Mouse (Mus musculus) midbrain, embryonic 11.5 days (tissue): Measurements from ENCODE around the gene Slc44a1. TPM values are rescaled to one million over a fixed set of nuclear protein-coding genes. Genes with fewer than 3 reads are reported as not detected.

Source experiments
- ATAC-seq: fragments of 200-750 bp; cut with Nextera tagmentation; 2 replicates; pipeline ENCODE4 v1.8.0; 2017; ENCODE audit warnings: moderate TSS enrichment, moderate library complexity; ENCODE audit not compliant: low FRiP score
- DNase-seq: peaks from one replicate; pipeline ENCODE4 v3.0.0; 2015; ENCODE audit warnings: low spot score; ENCODE audit errors: missing footprints
- H3K27ac ChIP-seq: fragments of 300-500 bp; sonication (generic); 2 replicates; pipeline ENCODE4 v1.5.1; 2014; ENCODE audit warnings: low read depth, low read length
- H3K27me3 ChIP-seq: fragments of 300-500 bp; sonication (generic); 2 replicates; pipeline ENCODE4 v1.6.1; 2014; ENCODE audit warnings: mild to moderate bottlenecking, low read length, moderate library complexity, mixed read lengths; ENCODE audit not compliant: control insufficient read depth, insufficient read depth
- H3K36me3 ChIP-seq: fragments of 300-500 bp; sonication (generic); 2 replicates; pipeline ENCODE4 v1.6.1; 2014; ENCODE audit warnings: mild to moderate bottlenecking, low read length, moderate library complexity, mixed read lengths; ENCODE audit not compliant: control insufficient read depth, insufficient read depth
- H3K4me1 ChIP-seq: fragments of 300-500 bp; sonication (generic); 2 replicates; pipeline ENCODE4 v1.6.1; 2014; ENCODE audit warnings: low read length; ENCODE audit not compliant: control insufficient read depth, insufficient read depth
- H3K4me2 ChIP-seq: fragments of 300-500 bp; sonication (generic); 2 replicates; pipeline ENCODE4 v1.6.1; 2014; ENCODE audit warnings: mild to moderate bottlenecking, moderate library complexity
- H3K4me3 ChIP-seq: fragments of 300-500 bp; sonication (generic); 2 replicates; pipeline ENCODE4 v1.5.1; 2014; ENCODE audit warnings: low read depth, low read length
- H3K9ac ChIP-seq: fragments of 300-500 bp; sonication (generic); 2 replicates; pipeline ENCODE4 v1.6.1; 2014; ENCODE audit warnings: low read length
- H3K9me3 ChIP-seq: fragments of 300-500 bp; sonication (generic); 2 replicates; pipeline ENCODE4 v1.6.1; 2016; ENCODE audit warnings: low read length; ENCODE audit not compliant: control insufficient read depth
- WGBS: fragments of 180-500 bp; shearing (Covaris S2); extraction: QIAGEN DNeasy Blood & Tissue Kit; methylation state at CpG from one replicate; pipeline ENCODE4 v1.1.7; 2014; 5-methylcytosine and 5-hydroxymethylcytosine counted together
- polyA plus RNA-seq: library from polyadenylated mRNA; unstranded; fragments of >200 nt; fragmentation: Nextera tagmentation; extraction: Ambion mirVana; gene quantifications from 2 replicates; pipeline ENCODE4 v1.2.1, GENCODE M21; 2014

Gene Slc44a1
- polyA plus RNA-seq, 1 experiment from 2014 or later = 16.8 TPM

- H3K27ac ChIP-seq = no peak overlapping the region
- no peaks in the 10 kb centered on the region for H3K27me3 ChIP-seq
- no peak overlapping the region for H3K4me3 ChIP-seq
- no peak overlapping the region for H3K4me2 ChIP-seq
- 89% methylated on average over 7 of the region's 7 CpGs for WGBS
- no peaks in the 10 kb centered on the region for H3K9me3 ChIP-seq
- peaks cover 3% of the 10 kb centered on the region for H3K4me1 ChIP-seq
- H3K9ac ChIP-seq = no peak overlapping the region
- DNase-seq (no peak), ATAC-seq (no peak)
- peaks cover 4% of the 10 kb centered on the region; the same call in 1 of the 2 replicates for H3K36me3 ChIP-seq
These were observed 198.4 kb downstream of the Slc44a1 start for GRCm38 (mm10) chr4:53638549-53639123.

DNA sequence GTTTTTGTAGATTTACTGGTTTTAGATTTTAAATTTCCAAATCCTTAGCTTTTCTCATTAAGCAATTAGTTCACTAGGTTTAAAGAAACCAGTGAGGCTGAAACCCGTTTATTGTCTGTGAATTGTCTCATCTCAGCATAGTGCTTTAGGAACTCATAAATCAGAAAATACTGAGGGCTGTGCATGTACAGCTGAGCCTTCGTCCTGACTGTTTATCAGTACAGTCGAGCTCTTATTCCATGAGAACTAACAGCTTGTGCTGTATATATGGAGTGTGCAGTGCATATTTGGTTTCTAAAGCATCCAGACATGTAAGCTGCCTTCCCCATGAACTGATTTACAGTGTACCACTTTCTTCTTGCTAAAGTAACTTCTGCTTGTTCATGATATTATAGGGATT lies 217.8 kb downstream of the Slc44a1 start:
- no peaks in the 10 kb centered on the region for H3K27me3 ChIP-seq
- WGBS = 89% methylated on average over 3 of the region's 3 CpGs
- peaks cover 14% of the 10 kb centered on the region for H3K36me3 ChIP-seq
- H3K4me1 ChIP-seq = no peaks in the 10 kb centered on the region
- no peak overlapping the region for H3K9ac ChIP-seq
- DNase-seq (no peak), ATAC-seq (no peak)
- H3K4me2 ChIP-seq = no peak overlapping the region
- no peaks in the 10 kb centered on the region; the same call in 1 of the 2 replicates for H3K9me3 ChIP-seq
- no peak overlapping the region for H3K4me3 ChIP-seq
- no peak overlapping the region for H3K27ac ChIP-seq

- Histone ChIP-seq H3K9me3 (no peaks in the 10 kb centered on the region), H3K9ac (no peak overlapping the region), H3K36me3 (peaks cover 7% of the 10 kb centered on the region; the same call in 1 of the 2 replicates), H3K4me2 (no peak overlapping the region), H3K4me3 (no peak overlapping the region), H3K4me1 (no peaks in the 10 kb centered on the region), H3K27ac (no peak overlapping the region), H3K27me3 (no peaks in the 10 kb centered on the region)
- ATAC-seq = no peak
- no peak for DNase-seq
These were observed 220.5 kb downstream of the Slc44a1 start for GRCm38 (mm10) chr4:53660711-53661110.

Other genes with a start within 250 kb of the Slc44a1 start
- gene Fsd1l, start 191.1 kb downstream of the Slc44a1 start, polyA plus RNA-seq = 22.7 and 26.8 TPM in 2 replicates